Mouse (Mus musculus): ENCODE data around the gene Fuca1. TPM values are rescaled to one million over a fixed set of nuclear protein-coding genes. Genes with fewer than 3 reads are reported as not detected.

Fuca1 gene
- total and polyA plus RNA-seq, 3 experiments, result 25.3 to 34.6 (median 30.4) TPM

- H3K27ac ChIP-seq, result peak overlapping the region; percentile 90
- H3K9ac ChIP-seq (ENCODE audit: low read depth, low read length), result peak overlapping the region; percentile 77
- no peaks in the 10 kb centered on the region for H3K27me3 ChIP-seq (ENCODE audit: control insufficient read depth, insufficient read depth, low read length)
- H3K36me3 ChIP-seq (ENCODE audit: control insufficient read depth, insufficient read depth, low read length), result no peaks in the 10 kb centered on the region
- H3K4me3 ChIP-seq, result peak overlapping the region; percentile 97
- peaks cover 3% of the 10 kb centered on the region; the same call in 1 of the 2 replicates for H3K79me2 ChIP-seq (replicated peaks; ENCODE audit: control insufficient read depth, insufficient read depth, low read length)
- H3K4me1 ChIP-seq (ENCODE audit: control insufficient read depth, insufficient read depth, low read length), result peaks cover 17% of the 10 kb centered on the region
- no peak for DNase-seq
- intact Hi-C loops (cut with DNase I), result loop anchor here (2.0 kb wide), 1 partner anchor 26 kb away; the partner anchor contains the start of gene Fuca1
- 1% methylated on average over 28 of the region's 28 CpGs for WGBS
- TF ChIP-seq EP300 (IDR thresholded peaks at IDR 0.05; ENCODE audit: insufficient read depth, low read depth, low read length) (no peak), CTCF (IDR thresholded peaks at IDR 0.05) (no peak), POLR2A (IDR thresholded peaks at IDR 0.05; ENCODE audit: insufficient read depth, low read depth, low read length) (no peak)
These were observed 26.2 kb downstream of the Fuca1 start for GRCm38 (mm10) chr4:135946659-135947301.

- Histone ChIP-seq H3K27ac (peak overlapping the region; percentile 54), H3K4me3 (peak overlapping the region; percentile 13), H3K4me1 (ENCODE audit: control insufficient read depth, insufficient read depth, low read length) (peaks cover 17% of the 10 kb centered on the region), H3K9ac (ENCODE audit: low read depth, low read length) (no peak overlapping the region), H3K27me3 (ENCODE audit: control insufficient read depth, insufficient read depth, low read length) (no peaks in the 10 kb centered on the region), H3K79me2 (replicated peaks; ENCODE audit: control insufficient read depth, insufficient read depth, low read length) (peaks cover 3% of the 10 kb centered on the region; the same call in 1 of the 2 replicates), H3K36me3 (ENCODE audit: control insufficient read depth, insufficient read depth, low read length) (no peaks in the 10 kb centered on the region)
- TF ChIP-seq EP300 (IDR thresholded peaks at IDR 0.05; ENCODE audit: insufficient read depth, low read depth, low read length) (peak; percentile 83), CTCF (IDR thresholded peaks at IDR 0.05) (no peak), POLR2A (IDR thresholded peaks at IDR 0.05; ENCODE audit: insufficient read depth, low read depth, low read length) (peak; percentile 36; the same call in 1 of the 2 replicates)
- 62% methylated on average over 8 of the region's 8 CpGs for WGBS
- DNase-seq, result no peak
- intact Hi-C loops (cut with DNase I), result no loop called here
These were observed 27.6 kb downstream of the Fuca1 start for GRCm38 (mm10) chr4:135948142-135948541.

GRCm38 (mm10) chr4:135949475-135949874, 28.9 kb downstream of the Fuca1 start:
- peaks cover 16% of the 10 kb centered on the region for H3K4me1 ChIP-seq (ENCODE audit: control insufficient read depth, insufficient read depth, low read length)
- WGBS, result 51% methylated on average over 10 of the region's 10 CpGs
- H3K4me3 ChIP-seq, result no peak overlapping the region
- DNase-seq, result peak in 1 of 2 experiments; percentile 54
- H3K9ac ChIP-seq (ENCODE audit: low read depth, low read length), result no peak overlapping the region
- H3K27me3 ChIP-seq (ENCODE audit: control insufficient read depth, insufficient read depth, low read length), result no peaks in the 10 kb centered on the region
- intact Hi-C loops (cut with DNase I), result no loop called here
- peak overlapping the region; percentile 54 for H3K27ac ChIP-seq
- TF ChIP-seq CTCF (IDR thresholded peaks at IDR 0.05) (no peak), EP300 (IDR thresholded peaks at IDR 0.05; ENCODE audit: insufficient read depth, low read depth, low read length) (no peak), POLR2A (IDR thresholded peaks at IDR 0.05; ENCODE audit: insufficient read depth, low read depth, low read length) (no peak)
- H3K36me3 ChIP-seq (ENCODE audit: control insufficient read depth, insufficient read depth, low read length), result no peaks in the 10 kb centered on the region
- H3K79me2 ChIP-seq (replicated peaks; ENCODE audit: control insufficient read depth, insufficient read depth, low read length), result peaks cover 3% of the 10 kb centered on the region; the same call in 1 of the 2 replicates

- Histone ChIP-seq H3K27ac (peak overlapping the region; percentile 54), H3K4me1 (ENCODE audit: control insufficient read depth, insufficient read depth, low read length) (peaks cover 16% of the 10 kb centered on the region), H3K36me3 (ENCODE audit: control insufficient read depth, insufficient read depth, low read length) (no peaks in the 10 kb centered on the region), H3K79me2 (replicated peaks; ENCODE audit: control insufficient read depth, insufficient read depth, low read length) (peaks cover 3% of the 10 kb centered on the region; the same call in 1 of the 2 replicates), H3K27me3 (ENCODE audit: control insufficient read depth, insufficient read depth, low read length) (no peaks in the 10 kb centered on the region), H3K4me3 (no peak overlapping the region), H3K9ac (ENCODE audit: low read depth, low read length) (no peak overlapping the region)
- no peak for DNase-seq
- WGBS, result 25% methylated on average over 6 of the region's 6 CpGs
- intact Hi-C loops (cut with DNase I), result no loop called here
- TF ChIP-seq EP300 (IDR thresholded peaks at IDR 0.05; ENCODE audit: insufficient read depth, low read depth, low read length), result 0 out of 2 replicates have a peak, but pooled peaks have one; percentile 5
- TF ChIP-seq POLR2A (IDR thresholded peaks at IDR 0.05; ENCODE audit: insufficient read depth, low read depth, low read length), result no peak
These were observed 29.4 kb downstream of the Fuca1 start for GRCm38 (mm10) chr4:135949911-135950310.

DNA sequence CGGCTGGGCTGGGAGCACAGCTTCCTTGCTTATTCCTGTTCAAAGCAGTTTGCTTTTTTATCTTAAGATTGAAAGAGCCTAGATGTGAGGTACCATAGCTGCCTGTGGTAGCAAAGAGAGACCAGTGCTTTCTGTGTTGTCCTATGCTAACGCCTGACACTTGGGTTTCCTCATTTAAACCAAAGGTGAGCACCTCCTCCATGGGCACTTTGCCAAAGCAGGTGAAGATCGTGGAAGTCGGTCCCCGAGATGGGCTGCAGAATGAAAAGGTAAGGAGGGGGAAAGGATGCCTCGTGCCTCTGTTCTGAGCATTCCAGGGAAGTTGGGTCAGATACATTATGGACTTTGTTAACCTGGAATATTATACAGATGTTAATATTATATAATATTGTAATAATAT, 29.8 kb downstream of the Fuca1 start:
- intact Hi-C loops (cut with DNase I), result no loop called here
- WGBS, result 77% methylated on average over 6 of the region's 6 CpGs

GRCm38 (mm10) chr4:135951505-135951904, 31.0 kb downstream of the Fuca1 start:
- H3K27me3 ChIP-seq (ENCODE audit: control insufficient read depth, insufficient read depth, low read length), result no peaks in the 10 kb centered on the region
- H3K27ac ChIP-seq, result no peak overlapping the region
- WGBS, result 97% methylated on average over 3 of the region's 3 CpGs
- H3K79me2 ChIP-seq (replicated peaks; ENCODE audit: control insufficient read depth, insufficient read depth, low read length), result peaks cover 3% of the 10 kb centered on the region; the same call in 1 of the 2 replicates
- no peak overlapping the region for H3K4me3 ChIP-seq
- TF ChIP-seq CTCF (IDR thresholded peaks at IDR 0.05), result peak; percentile 51
- TF ChIP-seq EP300 (IDR thresholded peaks at IDR 0.05; ENCODE audit: insufficient read depth, low read depth, low read length), result no peak
- no peak for DNase-seq
- intact Hi-C loops (cut with DNase I), result no loop called here
- no peaks in the 10 kb centered on the region for H3K36me3 ChIP-seq (ENCODE audit: control insufficient read depth, insufficient read depth, low read length)
- H3K9ac ChIP-seq (ENCODE audit: low read depth, low read length), result no peak overlapping the region
- H3K4me1 ChIP-seq (ENCODE audit: control insufficient read depth, insufficient read depth, low read length), result peaks cover 13% of the 10 kb centered on the region

More for the DNA sequence above, 29.8 kb downstream of the Fuca1 start:
- H3K4me1 ChIP-seq (ENCODE audit: control insufficient read depth, insufficient read depth, low read length), result peaks cover 16% of the 10 kb centered on the region
- no peaks in the 10 kb centered on the region for H3K36me3 ChIP-seq (ENCODE audit: control insufficient read depth, insufficient read depth, low read length)
- peak overlapping the region; percentile 54; the same call in 1 of the 2 replicates for H3K27ac ChIP-seq
- TF ChIP-seq EP300 (IDR thresholded peaks at IDR 0.05; ENCODE audit: insufficient read depth, low read depth, low read length) (no peak), POLR2A (IDR thresholded peaks at IDR 0.05; ENCODE audit: insufficient read depth, low read depth, low read length) (no peak), CTCF (IDR thresholded peaks at IDR 0.05) (no peak)
- peaks cover 3% of the 10 kb centered on the region; the same call in 1 of the 2 replicates for H3K79me2 ChIP-seq (replicated peaks; ENCODE audit: control insufficient read depth, insufficient read depth, low read length)
- H3K9ac ChIP-seq (ENCODE audit: low read depth, low read length), result no peak overlapping the region
- no peak for DNase-seq
- H3K27me3 ChIP-seq (ENCODE audit: control insufficient read depth, insufficient read depth, low read length), result no peaks in the 10 kb centered on the region
- H3K4me3 ChIP-seq, result no peak overlapping the region
